Mouse (Mus musculus) hindbrain, embryonic 15.5 days (tissue): ENCODE data around the gene Olfr434. TPM values are rescaled to one million over a fixed set of nuclear protein-coding genes. Genes with fewer than 3 reads are reported as not detected.
A peak's percentile ranks its signal among the peaks of the same experiment; 100 is the strongest.

Source experiments
- ATAC-seq: fragments of 200-750 bp; cut with Nextera tagmentation; 2 replicates; pipeline ENCODE4 v1.8.0; 2017; ENCODE audit warnings: low read depth, moderate number of reproducible peaks, moderate TSS enrichment; ENCODE audit not compliant: low FRiP score
- H3K27ac ChIP-seq: fragments of 300-500 bp; sonication (generic); replicated peaks from 2 replicates; pipeline ENCODE4 v1.5.1; 2015; ENCODE audit warnings: mild to moderate bottlenecking, inconsistent platforms
- H3K27me3 ChIP-seq: fragments of 300-500 bp; sonication (generic); 2 replicates; pipeline ENCODE4 v1.6.1; 2015; ENCODE audit warnings: control low read depth, inconsistent platforms
- H3K36me3 ChIP-seq: fragments of 300-500 bp; sonication (generic); 2 replicates; pipeline ENCODE4 v1.6.1; 2015; ENCODE audit warnings: control low read depth, inconsistent platforms
- H3K4me1 ChIP-seq: fragments of 300-500 bp; sonication (generic); replicated peaks from 2 replicates; pipeline ENCODE4 v1.6.1; 2015; ENCODE audit warnings: control low read depth, inconsistent platforms
- H3K4me2 ChIP-seq: fragments of 300-500 bp; sonication (generic); 2 replicates; pipeline ENCODE4 v1.6.1; 2015; ENCODE audit warnings: moderate library complexity, mild to moderate bottlenecking, inconsistent platforms
- H3K4me3 ChIP-seq: fragments of 300-500 bp; sonication (generic); 2 replicates; pipeline ENCODE4 v1.5.1; 2015; ENCODE audit warnings: mild to moderate bottlenecking, inconsistent platforms
- H3K9ac ChIP-seq: fragments of 300-500 bp; sonication (generic); 2 replicates; pipeline ENCODE4 v1.6.1; 2015; ENCODE audit warnings: inconsistent platforms
- H3K9me3 ChIP-seq: fragments of 300-500 bp; sonication (generic); 2 replicates; pipeline ENCODE4 v1.6.1; 2016; ENCODE audit warnings: control low read depth, inconsistent platforms
- WGBS: fragments of 180-500 bp; shearing (Covaris S2); methylation state at CpG from one replicate; pipeline ENCODE4 v1.1.7; 2015; 5-methylcytosine and 5-hydroxymethylcytosine counted together
- polyA plus RNA-seq: library from polyadenylated mRNA; unstranded; fragments of >200 nt; fragmentation: Nextera tagmentation; extraction: Ambion mirVana; gene quantifications from 2 replicates; pipeline ENCODE4 v1.2.1, GENCODE M21; 2015

Olfr434 gene
- polyA plus RNA-seq, 1 experiment from 2014 or later = not detected

DNA sequence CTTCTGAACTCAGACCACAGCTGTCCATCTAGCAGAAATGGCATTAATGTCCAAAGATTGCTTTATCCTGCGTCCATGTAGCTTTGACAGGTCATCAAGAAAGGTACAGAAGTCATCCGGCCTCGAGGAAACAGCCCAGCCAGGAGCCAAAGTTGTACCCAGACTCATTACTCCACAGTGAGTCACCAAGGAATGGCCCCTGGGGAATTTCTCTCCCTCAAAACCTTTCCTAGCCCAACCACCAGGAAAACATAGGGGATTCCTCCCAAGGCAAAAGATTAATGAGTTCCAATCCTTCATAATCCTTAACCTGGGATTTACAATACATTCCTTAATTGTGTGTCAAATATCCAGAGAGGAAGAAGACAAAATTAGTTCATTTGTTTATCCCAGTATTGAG, 34.6 kb downstream of the Olfr434 start:
- H3K36me3 ChIP-seq = no peaks in the 10 kb centered on the region
- no peak for ATAC-seq
- H3K27ac ChIP-seq = no peak overlapping the region
- H3K9ac ChIP-seq = no peak overlapping the region
- no peaks in the 10 kb centered on the region for H3K4me1 ChIP-seq
- H3K9me3 ChIP-seq = no peaks in the 10 kb centered on the region
- no peaks in the 10 kb centered on the region for H3K27me3 ChIP-seq
- no peak overlapping the region for H3K4me2 ChIP-seq
- WGBS = 77% methylated on average over 3 of the region's 3 CpGs
- H3K4me3 ChIP-seq = no peak overlapping the region

DNA sequence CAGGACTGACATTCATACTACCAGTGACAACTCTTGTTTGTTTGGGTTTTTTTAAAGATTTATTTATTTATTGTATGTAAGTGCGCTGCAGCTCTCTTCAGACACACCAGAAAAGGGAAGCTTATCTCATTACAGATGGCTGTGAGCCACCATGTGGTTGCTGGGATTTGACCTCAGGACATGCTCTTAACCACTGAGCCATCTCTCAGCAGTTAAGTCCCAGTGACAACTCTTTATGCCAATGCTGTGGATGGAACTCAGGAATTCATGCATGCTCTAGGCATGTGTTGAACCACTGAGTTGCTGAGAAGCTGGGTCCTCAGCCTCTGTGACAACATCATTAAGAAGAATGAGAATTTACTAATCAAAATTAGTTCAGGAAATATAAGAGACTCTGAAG, 40.2 kb downstream of the Olfr434 start:
- Histone ChIP-seq H3K4me1 (no peaks in the 10 kb centered on the region), H3K4me2 (no peak overlapping the region), H3K9me3 (no peaks in the 10 kb centered on the region), H3K27me3 (no peaks in the 10 kb centered on the region), H3K36me3 (no peaks in the 10 kb centered on the region), H3K4me3 (no peak overlapping the region), H3K27ac (no peak overlapping the region), H3K9ac (no peak overlapping the region)
- WGBS = 82% methylated on average over 1 of the region's 1 CpGs
- no peak for ATAC-seq

DNA sequence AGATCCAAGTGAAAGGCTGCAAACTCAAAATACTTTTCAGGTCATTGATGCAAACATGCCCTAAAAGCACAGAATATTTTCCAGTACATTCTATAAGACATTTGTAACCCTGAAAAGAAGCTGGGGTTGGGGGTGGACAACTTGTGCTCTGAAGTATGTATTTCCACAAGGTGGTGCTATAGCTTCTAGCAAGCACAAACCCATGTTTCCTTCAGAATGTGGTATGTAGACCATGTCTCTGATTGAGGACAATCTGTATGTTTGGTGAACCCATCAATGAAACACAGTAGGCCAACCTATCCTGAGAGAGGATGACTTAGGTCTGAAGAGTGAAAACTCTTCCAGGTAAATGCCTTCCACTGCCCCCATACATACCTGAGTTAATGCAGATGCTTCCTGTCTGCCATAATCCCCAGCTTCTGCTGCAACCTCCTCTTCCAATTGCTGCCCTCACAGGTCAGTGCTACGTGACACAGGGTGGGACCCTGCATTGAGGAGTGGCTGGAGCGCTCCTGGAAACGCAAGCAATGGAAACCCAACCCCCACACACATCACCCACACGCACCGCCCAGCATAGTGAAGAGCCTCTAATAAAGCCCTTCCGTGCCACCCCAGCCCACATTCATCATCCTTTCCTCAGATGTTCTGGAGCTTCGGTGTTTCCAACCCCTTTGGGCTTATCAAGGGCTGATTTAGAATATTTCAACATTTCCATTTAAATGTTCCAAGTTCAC, 41.5 kb downstream of the Olfr434 start:
- Histone ChIP-seq H3K9ac (no peak overlapping the region), H3K9me3 (no peaks in the 10 kb centered on the region), H3K4me3 (no peak overlapping the region), H3K27me3 (no peaks in the 10 kb centered on the region), H3K27ac (no peak overlapping the region), H3K36me3 (no peaks in the 10 kb centered on the region), H3K4me1 (no peaks in the 10 kb centered on the region), H3K4me2 (no peak overlapping the region)
- no peak for ATAC-seq
- WGBS = 70% methylated on average over 7 of the region's 7 CpGs

DNA sequence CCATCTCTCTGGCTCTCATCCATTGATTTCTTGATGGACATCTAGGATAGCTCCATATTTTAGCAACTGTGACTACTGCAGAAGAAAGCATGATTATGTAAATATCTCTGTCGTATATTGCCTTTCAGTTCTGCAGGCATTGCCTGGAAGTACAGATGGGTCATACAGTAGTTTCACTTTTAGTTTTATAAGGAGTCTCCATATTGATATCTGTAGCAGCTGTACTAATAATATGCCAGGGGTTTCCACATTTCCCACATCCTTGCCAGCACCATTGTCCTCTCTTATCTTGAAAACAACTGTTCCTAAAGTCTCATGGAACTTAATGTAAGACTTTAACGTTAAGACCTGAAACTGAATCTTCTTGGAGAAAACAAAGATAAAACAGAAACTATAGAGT, 47.9 kb downstream of the Olfr434 start:
- Histone ChIP-seq H3K4me3 (no peak overlapping the region), H3K27me3 (peaks cover 14% of the 10 kb centered on the region; the same call in 1 of the 2 replicates), H3K4me1 (peaks cover 7% of the 10 kb centered on the region), H3K4me2 (no peak overlapping the region), H3K9me3 (no peaks in the 10 kb centered on the region), H3K36me3 (no peaks in the 10 kb centered on the region), H3K9ac (no peak overlapping the region), H3K27ac (no peak overlapping the region)
- no peak for ATAC-seq
- WGBS = 73% methylated on average over 2 of the region's 2 CpGs

DNA sequence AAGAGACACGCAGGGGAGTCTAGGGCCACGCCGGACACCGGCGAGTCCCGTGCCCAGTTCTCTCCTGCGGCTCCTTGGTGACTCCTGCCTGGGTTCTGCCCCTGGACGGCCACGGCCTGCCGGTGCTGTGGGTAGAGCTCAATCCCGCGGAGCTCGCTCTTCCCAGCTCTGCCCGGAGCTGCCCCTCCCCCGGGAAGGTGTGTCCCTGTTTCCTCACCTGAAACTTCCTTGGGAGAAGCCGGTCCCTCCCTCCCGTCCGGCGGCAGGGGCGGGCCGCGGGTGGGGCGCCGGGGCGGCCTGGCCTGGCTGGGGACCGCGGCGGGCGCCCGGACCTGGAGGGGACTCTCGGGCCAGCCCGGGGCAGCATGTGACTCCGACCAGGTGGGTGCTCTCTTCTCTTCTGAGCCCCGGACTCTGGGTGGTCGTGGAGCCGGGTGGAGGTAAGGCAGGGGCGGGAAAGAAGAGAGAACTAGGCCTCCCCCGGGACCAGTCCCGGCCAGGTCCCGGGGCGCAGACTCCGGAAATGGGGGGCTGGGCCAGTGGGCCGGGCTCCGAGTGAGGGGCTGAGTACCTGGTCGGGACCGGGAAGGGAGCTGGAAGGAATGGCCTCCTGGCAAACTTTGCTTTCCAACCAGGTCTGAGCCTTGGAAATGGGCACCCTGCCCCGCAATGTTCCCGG, 52.7 kb downstream of the Olfr434 start, which contains the start of gene Arhgef5:
Arhgef5 (plus strand) TSS at position 220 of the 679 bp plus-strand sequence.
- 2% methylated on average over 43 of the region's 48 CpGs for WGBS
- H3K4me3 ChIP-seq = peak within 1 kb of the TSS; percentile 49
- peak within 1 kb of the TSS; percentile 45 for H3K9ac ChIP-seq
- H3K9me3 ChIP-seq = no peaks in the 10 kb centered on the region
- H3K36me3 ChIP-seq = no peaks in the 10 kb centered on the region
- H3K27me3 ChIP-seq = peaks cover 24% of the 10 kb centered on the region
- peak within 1 kb of the TSS; percentile 96 for H3K4me2 ChIP-seq
- peaks cover 9% of the 10 kb centered on the region for H3K4me1 ChIP-seq
- no peak within 1 kb of the TSS for H3K27ac ChIP-seq
- peak; percentile 74; the same call in 1 of the 2 replicates for ATAC-seq

DNA sequence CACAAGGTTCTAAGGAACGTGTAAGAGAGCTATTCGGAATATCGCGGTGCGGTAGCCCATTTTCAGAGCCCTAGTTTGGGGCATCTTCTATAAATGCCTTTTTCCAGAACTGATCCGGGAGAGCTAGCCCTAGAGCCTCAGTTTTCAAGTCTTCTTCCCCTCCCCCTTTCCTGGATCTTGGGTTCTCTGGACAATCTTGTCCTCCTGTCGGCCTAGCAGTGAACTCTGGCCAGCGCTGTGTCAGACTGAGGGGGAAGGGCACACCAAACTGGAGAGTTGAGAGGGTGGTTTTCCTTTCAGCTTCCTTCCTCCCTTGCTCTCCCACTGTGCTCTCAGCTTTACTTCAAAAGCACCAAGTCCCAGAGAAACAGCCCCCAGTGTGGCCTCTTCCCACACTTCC, 53.5 kb downstream of the Olfr434 start:
- WGBS = 7% methylated on average over 8 of the region's 8 CpGs
- Histone ChIP-seq H3K4me3 (peak overlapping the region; percentile 49), H3K9me3 (no peaks in the 10 kb centered on the region), H3K36me3 (no peaks in the 10 kb centered on the region), H3K4me1 (peaks cover 9% of the 10 kb centered on the region), H3K4me2 (peak overlapping the region; percentile 96), H3K27me3 (peaks cover 24% of the 10 kb centered on the region), H3K9ac (no peak overlapping the region; the same call in 1 of the 2 replicates), H3K27ac (no peak overlapping the region)
- ATAC-seq = no peak

Other genes with a start within 250 kb of the Olfr434 start
- gene Olfr441, start 106.7 kb upstream of the Olfr434 start, polyA plus RNA-seq = not detected in 2 replicates
- not detected in 2 replicates for gene Olfr237-ps1, start 66.5 kb upstream of the Olfr434 start, polyA plus RNA-seq
- gene Olfr437, start 49.7 kb upstream of the Olfr434 start, polyA plus RNA-seq = not detected in 2 replicates
- not detected in 2 replicates for gene Olfr13, start 40.9 kb upstream of the Olfr434 start, polyA plus RNA-seq
- not detected in 2 replicates for gene Olfr435, start 15.9 kb upstream of the Olfr434 start, polyA plus RNA-seq
- gene Olfr47, start 18.5 kb downstream of the Olfr434 start, polyA plus RNA-seq = not detected in 2 replicates
- 2.4 and 2.5 TPM in 2 replicates for gene Arhgef5, start 52.6 kb downstream of the Olfr434 start, polyA plus RNA-seq
- not detected in 2 replicates for gene Nobox, start 96.5 kb downstream of the Olfr434 start, polyA plus RNA-seq